Mouse (Mus musculus): ENCODE data around the gene Slc44a1.

DNA sequence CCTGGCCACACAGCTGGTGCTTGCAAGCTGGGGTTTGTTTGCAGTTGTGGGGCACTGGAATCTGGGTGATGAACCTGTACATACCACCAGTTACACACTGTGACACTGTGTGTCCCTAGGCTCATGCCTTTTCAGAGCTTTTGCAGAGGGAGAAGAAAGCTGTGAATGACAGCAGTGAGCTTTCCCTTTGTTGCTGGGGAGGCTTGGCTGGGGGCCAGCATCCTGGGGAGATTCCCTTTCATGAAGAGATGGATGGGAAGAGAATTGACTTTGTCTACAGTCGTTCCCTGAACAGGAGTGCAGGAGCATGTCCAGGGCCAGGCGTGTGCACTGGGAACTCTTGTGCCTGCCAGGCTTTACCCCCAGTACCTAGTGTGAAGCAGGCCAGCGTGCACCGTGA lies 184.6 kb downstream of the Slc44a1 start:
- TF ChIP-seq POLR2A (IDR thresholded peaks at IDR 0.05; ENCODE audit: low read depth, low read length) (no peak), CTCF (IDR thresholded peaks at IDR 0.05; ENCODE audit: extremely low read depth, insufficient read length, insufficient replicate concordance, low read depth, low read length) (no peak)

All from small intestine, adult 2 months (tissue).